Mouse (Mus musculus): ENCODE measurements at regions not wholly inside any gene's neighbourhood (a gene's known extent, or its start where the extent isn't known, plus 50 kb on each side); places are given as distances from the start of the nearest gene placed in this dataset.

DNA sequence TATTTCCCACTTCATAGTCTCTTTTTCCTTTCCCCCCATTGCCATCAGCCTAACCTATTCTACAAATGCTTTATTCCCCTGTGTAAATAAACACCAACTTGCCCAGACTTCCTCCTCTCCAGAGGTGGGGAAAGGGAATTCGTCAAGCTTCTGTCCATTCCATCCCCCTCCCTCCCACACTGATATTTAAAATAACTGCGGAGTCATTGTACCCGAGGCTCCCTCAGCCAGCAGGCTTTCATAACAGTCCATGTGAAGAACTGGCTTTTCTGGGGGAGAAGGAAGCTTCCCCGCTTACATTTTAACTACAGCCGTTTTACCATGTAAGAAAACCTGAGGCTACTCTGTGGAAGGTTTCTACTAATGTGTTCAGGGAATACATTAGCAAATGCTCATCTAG is 193.1 kb upstream of the Cnksr2 start:
- peak; percentile 37 for DNase-seq

DNA sequence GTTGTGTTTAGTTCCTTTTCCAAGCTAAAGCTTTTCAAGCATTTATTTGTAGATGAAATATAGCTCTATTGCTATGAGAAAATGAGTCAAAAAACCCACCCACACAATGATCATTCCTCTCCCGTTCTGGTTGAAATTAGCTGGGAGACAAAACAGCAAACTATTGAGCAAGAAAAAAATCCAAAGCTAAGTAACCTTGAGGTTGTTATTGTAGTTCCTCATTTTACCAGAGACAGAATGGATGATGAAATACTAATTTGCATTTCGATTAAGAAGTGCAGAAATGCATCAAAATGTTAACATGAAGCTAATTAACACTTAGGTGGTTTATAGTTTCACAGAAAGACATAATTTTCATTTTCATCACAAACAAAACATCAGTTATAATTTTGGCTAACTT is 166.1 kb upstream of the Cnksr2 start:
- no peak for DNase-seq

DNA sequence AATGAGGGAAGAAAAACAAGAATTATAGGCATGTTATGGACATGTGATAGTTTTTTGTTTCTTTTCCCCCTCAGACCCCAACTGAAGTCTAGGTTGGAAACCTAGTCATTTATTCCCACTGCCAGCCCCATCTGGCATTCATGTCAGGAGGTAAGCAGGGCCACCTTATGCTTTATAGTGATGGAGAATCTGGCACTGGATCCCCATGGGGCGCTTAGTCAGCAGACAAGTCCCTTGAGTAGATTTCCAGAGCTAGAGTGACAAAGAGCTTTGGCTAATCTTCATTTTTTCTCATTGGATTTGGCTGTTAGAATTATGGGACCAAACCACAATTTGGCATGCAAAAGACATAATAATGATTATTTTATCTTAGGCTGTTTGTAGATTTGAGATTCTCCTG is 152.4 kb upstream of the Cnksr2 start:
- no peak for DNase-seq

DNA sequence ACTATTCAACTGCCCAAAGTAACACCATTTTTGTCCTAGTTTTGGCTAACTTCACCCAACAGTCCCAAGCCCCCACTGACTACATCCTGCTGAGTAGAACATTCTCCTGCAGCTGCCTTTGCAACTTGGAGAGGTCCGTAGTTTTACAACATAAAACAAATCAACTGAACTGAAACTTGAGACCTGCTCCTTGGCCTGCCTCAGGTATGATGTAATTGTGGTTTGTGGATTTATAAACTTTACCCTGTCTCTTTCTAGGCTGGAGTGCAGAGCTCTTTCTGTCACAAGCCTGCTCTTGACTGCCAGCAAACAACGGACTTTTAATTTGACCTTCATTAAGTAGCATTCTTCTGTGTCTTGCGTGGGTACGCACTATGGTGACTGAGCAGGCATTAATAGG is 138.4 kb upstream of the Cnksr2 start:
- DNase-seq = no peak

DNA sequence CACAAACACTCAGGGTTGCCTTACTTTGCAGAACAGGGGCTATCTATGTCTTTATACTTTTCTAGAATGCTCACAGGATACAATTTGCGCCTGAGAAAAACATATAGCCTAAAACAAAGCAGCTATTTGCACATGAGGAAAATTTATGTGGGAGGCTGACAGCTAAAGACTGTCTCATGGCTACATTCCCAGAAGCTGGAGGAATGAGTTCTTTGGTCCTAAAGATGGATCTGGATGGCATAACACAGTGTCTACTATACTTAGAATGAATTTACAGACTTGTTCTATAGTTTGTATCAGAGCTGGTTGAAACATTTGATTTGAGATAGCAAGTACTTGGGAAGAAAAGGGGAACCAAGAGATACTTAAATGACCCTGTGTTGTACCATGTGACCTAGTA is 137.3 kb upstream of the Cnksr2 start:
- DNase-seq = peak; percentile 24

DNA sequence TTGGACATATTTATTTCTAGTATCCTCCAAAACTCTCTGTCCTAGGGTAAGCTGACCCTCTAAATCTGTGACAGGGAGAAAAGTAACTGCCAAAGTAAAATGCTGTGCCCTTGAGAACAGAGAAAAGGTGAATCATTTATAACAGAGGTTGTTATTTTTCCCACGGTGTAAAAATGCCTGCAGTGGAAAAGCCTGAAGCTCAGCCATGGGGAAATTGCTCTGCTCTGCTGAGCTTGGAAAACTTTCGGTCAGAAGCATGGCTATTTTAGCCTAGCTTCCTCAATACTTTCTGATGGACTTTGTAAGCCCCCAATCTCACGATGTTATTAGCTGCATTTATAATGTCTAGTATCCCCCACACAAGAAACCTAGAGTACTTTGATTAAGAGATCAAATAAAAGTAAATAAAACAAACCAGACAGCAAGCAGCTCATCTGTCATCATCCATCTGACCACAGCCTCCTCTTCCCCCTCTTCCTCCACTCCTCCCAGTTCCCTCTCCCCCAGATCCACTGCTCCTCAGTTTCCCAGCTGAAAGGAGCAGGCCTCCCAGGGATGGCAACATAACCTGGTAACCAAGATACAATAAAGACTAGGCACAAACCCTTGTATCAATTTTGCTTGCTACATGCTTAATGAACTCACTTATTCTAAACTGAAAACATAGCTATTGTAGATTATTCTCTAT is 92.9 kb upstream of the Cnksr2 start:
- DNase-seq = no peak

DNA sequence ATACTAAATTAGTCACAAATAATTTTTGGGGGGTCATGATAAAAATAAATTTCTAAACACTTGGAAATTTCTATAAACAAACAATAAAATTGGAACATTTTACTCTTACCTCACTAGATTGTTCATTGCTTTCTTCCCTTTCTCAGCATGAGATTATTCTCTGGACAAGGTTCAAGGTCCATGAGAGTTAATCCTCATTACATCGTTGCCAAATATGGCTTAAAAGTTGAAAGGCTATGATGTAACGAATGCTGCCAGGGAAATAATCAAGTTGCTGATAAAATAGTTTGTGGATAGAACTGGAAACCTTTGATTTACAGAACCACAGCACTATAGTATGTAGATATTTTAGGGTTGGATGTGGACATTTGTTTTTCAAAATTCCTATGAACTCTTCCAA is 90.4 kb upstream of the Cnksr2 start:
- DNase-seq = no peak

Data from right cerebral cortex, adult 18-20 months (tissue).